Mouse (Mus musculus): ENCODE data around the gene 1700021F05Rik.

The 1700021F05Rik gene

DNA sequence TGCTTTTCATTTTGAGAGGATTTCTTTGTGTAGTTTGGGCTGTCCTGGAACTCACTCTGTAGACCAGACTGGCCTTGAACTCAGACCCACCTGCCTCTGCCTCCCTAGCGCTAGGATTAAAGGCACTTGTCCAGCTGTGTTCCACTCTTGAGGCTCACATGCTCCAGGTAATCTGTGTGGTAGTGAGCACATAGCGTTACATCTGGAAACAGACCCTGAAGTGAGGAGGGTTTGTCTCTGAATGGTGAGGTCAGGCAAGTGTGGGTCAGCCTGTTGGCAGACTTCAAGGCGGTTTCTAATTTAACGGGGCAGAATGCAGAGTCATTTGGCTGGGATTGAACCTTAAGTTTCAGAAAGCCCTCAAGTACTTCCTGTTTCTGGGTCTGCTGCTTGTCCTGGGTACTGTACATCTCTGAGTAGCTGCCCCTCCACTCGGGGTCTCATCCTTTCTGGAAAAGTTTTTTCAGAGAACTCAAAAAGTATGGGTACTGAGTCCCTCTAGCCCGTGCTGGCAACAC lies 55.0 kb downstream of the 1700021F05Rik start:
- DNase-seq (ENCODE audit: extremely low read depth, low read depth, low spot score), result no peak

DNA sequence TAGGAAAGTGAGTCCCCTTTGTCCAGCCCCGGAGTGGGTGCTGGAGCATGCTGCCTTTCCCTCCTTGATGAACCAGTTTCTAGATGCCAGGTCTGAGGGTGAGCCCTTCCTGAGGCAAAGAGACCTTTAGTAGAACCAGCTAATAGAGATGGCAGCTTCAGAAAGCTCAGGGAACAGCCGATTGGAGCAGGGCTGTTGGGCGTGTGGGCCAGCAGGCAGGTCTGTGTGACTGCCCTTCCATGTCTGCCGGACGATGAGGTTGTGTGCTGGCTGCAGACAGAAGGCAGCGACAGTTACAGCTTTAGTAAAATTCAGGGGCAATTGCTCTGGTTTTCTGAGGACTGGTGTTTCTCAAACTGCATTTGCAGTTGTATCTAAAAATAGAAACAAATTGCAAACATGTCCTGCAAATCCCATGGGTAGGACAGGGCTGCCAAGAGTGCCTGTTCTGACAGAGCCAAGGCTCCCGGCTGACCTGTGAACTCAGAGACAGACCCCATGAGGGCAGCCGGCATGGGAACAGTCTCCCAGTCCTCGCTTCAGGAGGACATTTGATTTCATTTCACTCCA lies 57.3 kb downstream of the 1700021F05Rik start:
- DNase-seq (ENCODE audit: extremely low read depth, low read depth, low spot score), result no peak

GRCm38 (mm10) chr10:43482021-43482420 lies 58.8 kb downstream of the 1700021F05Rik start:
- peak; percentile 78 for DNase-seq (ENCODE audit: extremely low read depth, low read depth, low spot score)

GRCm38 (mm10) chr10:43481179-43481578 lies 59.6 kb downstream of the 1700021F05Rik start:
- no peak for DNase-seq (ENCODE audit: extremely low read depth, low read depth, low spot score)

GRCm38 (mm10) chr10:43480227-43480849 lies 60.5 kb downstream of the 1700021F05Rik start:
- no peak for DNase-seq (ENCODE audit: extremely low read depth, low read depth, low spot score)

DNA sequence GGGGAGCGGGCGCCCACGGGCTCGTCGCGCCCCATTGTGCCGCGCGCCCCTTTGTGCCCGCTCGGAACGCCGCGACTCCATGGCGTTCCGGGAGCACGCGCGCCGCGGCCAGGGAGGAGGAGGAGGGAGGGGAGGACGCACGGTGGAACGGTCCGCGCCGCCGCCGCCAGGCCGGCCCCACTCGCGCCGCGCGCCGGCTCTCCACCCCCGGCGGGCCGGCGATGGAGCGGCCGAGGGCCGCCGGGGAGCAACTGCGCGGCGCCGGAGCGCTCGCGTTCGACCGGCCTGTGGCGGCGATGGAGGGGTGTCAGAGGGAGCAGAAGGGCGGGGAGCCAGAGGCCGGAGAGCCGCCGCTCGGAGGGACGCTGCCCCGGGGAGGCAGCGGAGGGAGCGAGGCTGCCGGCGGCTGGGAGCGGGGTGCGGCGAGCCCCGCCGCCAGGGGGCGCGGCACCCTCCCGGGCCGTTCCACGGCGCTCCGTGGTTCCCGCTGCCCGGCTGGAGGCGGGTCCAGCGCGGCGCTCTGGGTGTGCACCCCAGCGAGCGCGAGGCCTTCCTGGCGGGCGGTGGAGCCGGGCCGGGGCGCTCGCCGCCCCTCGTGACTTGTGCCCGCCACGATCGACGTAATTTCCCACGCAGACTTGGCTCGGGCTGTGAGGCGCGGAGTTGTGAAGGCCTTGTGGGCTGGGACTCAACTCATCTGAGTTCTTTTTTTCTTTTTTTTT lies 61.2 kb downstream of the 1700021F05Rik start:
- no peak for DNase-seq (ENCODE audit: extremely low read depth, low read depth, low spot score)

DNA sequence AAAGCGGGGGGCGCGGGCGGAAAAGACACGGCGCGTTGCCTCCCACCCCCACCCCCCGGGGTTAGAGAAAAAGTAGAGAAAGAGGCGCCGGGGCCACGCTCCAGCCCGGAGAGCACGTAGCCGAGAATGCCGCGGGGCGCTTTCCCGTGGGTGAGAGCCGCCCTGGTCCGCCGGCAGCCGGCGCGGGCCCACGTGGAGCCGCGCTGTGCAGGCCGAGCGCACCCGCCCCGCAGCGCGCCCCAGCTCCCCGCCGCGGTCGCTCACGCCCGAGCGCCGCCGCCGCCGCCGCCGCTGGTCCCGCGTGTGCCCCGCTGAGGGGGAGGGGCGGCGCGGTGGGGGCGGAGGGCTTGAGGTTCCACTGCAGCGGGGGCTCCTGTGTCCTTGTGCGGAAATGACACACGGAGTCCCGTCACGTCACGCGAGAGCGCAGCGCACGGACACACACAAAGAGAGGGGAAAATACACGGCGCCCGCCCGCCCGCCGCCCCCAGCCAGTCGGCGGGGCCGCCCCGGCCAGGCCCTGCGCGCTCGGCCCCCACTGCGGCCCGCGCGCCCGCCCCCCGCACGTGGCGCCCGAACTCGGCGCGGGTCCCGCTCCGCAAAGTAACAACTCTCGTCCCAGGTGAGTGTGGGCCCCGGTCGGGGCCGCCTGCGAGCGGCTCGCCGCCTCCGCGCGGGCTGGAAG lies 61.9 kb downstream of the 1700021F05Rik start, which contains the start of gene Bend3:
Bend3 (plus strand) TSS at position 81 of the 685 bp plus-strand sequence.
- DNase-seq (ENCODE audit: extremely low read depth, low read depth, low spot score), result no peak

DNA sequence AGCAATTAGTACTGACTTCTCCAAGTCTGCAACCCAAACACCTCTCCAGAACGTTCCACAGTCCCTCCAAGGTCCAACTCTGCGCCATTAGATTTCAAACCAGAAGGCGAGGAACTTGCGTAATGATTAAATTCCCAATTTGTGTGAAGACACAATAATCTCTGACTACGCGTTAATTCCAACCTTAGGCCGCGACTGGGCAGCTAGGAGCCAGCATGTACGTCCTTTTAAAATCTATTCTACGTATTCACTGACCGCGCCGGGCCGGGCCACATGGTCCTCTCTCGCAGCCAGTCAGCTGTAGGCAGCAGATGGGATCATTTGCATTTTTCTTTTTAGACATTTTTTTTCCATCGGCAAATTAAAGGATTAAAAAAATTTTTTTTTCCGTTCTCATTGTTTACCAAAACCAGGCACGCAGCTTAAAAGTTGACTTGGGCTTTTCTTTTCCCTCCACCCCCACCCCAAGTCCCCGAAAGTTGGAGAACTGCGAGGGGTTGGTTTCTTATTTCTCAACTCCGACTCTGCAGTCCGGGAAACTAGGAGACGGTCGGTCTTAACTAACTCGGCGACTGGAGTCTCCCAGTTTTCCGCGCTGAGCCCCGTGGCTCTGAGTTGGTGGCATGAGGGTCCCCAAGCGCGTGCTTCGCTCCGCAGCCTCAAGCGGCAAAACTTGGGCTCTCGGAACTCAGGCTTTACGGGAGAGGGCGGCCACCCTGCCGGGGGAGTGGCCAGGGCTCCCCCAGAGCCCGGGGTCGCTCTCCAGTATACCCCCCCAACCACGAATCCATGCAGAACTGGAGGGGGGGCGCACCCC lies 62.7 kb downstream of the 1700021F05Rik start:
- no peak for DNase-seq (ENCODE audit: extremely low read depth, low read depth, low spot score)

- DNase-seq (ENCODE audit: extremely low read depth, low read depth, low spot score), result no peak
Observed at GRCm38 (mm10) chr10:43477459-43477858, 63.3 kb downstream of the 1700021F05Rik start.

DNA sequence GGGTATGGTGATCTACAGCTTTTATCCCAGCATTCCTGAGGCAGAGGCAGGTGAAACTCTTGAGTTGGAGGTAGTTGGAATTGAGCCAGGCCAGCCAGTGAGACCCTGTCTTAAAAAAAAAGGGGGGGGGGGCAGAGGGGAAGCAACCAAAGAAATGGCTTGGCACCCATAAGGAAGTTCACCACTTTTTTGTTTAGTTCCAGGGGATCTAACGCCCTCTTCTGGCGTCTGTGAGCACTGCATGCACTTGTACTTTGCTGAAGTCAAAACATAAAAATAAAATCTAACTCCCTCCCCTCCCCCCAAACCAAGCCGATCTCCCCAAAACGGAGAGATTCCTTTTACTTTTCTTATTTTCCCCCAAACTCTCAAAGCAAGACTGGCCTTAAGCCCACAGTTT lies 65.4 kb downstream of the 1700021F05Rik start:
- no peak for DNase-seq (ENCODE audit: extremely low read depth, low read depth, low spot score)

Measured in fat pad, adult 2 months (tissue).